Mouse (Mus musculus) intestine, postnatal 0 days (tissue): ENCODE measurements around the gene Nps. TPM values are rescaled to one million over a fixed set of nuclear protein-coding genes. Genes with fewer than 3 reads are reported as not detected.

Source experiments
- ATAC-seq: fragments of 200-750 bp; cut with Nextera tagmentation; 2 replicates; pipeline ENCODE4 v1.8.0; 2017; ENCODE audit warnings: mild to moderate bottlenecking, moderate TSS enrichment, moderate library complexity
- H3K27ac ChIP-seq: fragments of 300-500 bp; sonication (generic); 2 replicates; pipeline ENCODE4 v1.5.1; 2014; ENCODE audit warnings: mild to moderate bottlenecking, low read depth, low read length, moderate library complexity
- H3K27me3 ChIP-seq: fragments of 300-500 bp; sonication (generic); replicated peaks from 2 replicates; pipeline ENCODE4 v1.6.1; 2014; ENCODE audit warnings: low read length, mixed read lengths; ENCODE audit not compliant: control insufficient read depth, insufficient read depth
- H3K36me3 ChIP-seq: fragments of 300-500 bp; sonication (generic); 2 replicates; pipeline ENCODE4 v1.6.1; 2014; ENCODE audit warnings: mild to moderate bottlenecking, moderate library complexity; ENCODE audit not compliant: control insufficient read depth, insufficient read depth
- H3K4me1 ChIP-seq: fragments of 300-500 bp; sonication (generic); replicated peaks from 2 replicates; pipeline ENCODE4 v1.6.1; 2014; ENCODE audit warnings: antibody characterized with exemption, low read length, mixed read lengths; ENCODE audit not compliant: control insufficient read depth, insufficient read depth
- H3K4me2 ChIP-seq: fragments of 300-500 bp; sonication (generic); replicated peaks from 2 replicates; pipeline ENCODE4 v1.6.1; 2014; ENCODE audit warnings: low read depth, mild to moderate bottlenecking, moderate library complexity
- H3K4me3 ChIP-seq: fragments of 300-500 bp; sonication (generic); 2 replicates; pipeline ENCODE4 v1.5.1; 2014; ENCODE audit warnings: low read depth, low read length
- H3K9ac ChIP-seq: fragments of 300-500 bp; sonication (generic); 2 replicates; pipeline ENCODE4 v1.6.1; 2014; ENCODE audit warnings: mild to moderate bottlenecking, low read depth, low read length
- H3K9me3 ChIP-seq: fragments of 300-500 bp; sonication (generic); 2 replicates; pipeline ENCODE4 v1.6.1; 2016; ENCODE audit warnings: mixed run types; ENCODE audit not compliant: control insufficient read depth
- CTCF ChIP-seq: sonication (generic); IDR thresholded peaks from 2 replicates; pipeline ENCODE4 v1.5.1; 2016; ENCODE audit warnings: low read depth, mild to moderate bottlenecking, control low read depth, antibody characterized with exemption, moderate library complexity
- WGBS: fragments of 180-500 bp; shearing (Covaris S2); extraction: QIAGEN DNeasy Blood & Tissue Kit; methylation state at CpG from one replicate; pipeline ENCODE4 v1.1.7; 2014; 5-methylcytosine and 5-hydroxymethylcytosine counted together
- polyA plus RNA-seq: library from polyadenylated mRNA; unstranded; fragments of >200 nt; fragmentation: Nextera tagmentation; extraction: Ambion mirVana; gene quantifications from 2 replicates; pipeline ENCODE4 v1.2.1, GENCODE M21; 2015

Nps gene
- polyA plus RNA-seq, 1 experiment from 2014 or later = not detected

GRCm38 (mm10) chr7:135226021-135226420 lies 32.5 kb upstream of the Nps start:
- Histone ChIP-seq H3K27ac (no peak overlapping the region), H3K36me3 (no peaks in the 10 kb centered on the region), H3K27me3 (no peaks in the 10 kb centered on the region), H3K4me2 (no peak overlapping the region), H3K4me1 (no peaks in the 10 kb centered on the region), H3K9ac (no peak overlapping the region), H3K4me3 (no peak overlapping the region), H3K9me3 (no peaks in the 10 kb centered on the region)
- ATAC-seq = no peak
- 95% methylated on average over 5 of the region's 5 CpGs for WGBS
- no peak for TF ChIP-seq CTCF

- Histone ChIP-seq H3K9me3 (no peaks in the 10 kb centered on the region), H3K36me3 (no peaks in the 10 kb centered on the region), H3K4me1 (no peaks in the 10 kb centered on the region), H3K9ac (no peak overlapping the region), H3K27ac (no peak overlapping the region), H3K27me3 (no peaks in the 10 kb centered on the region), H3K4me3 (no peak overlapping the region), H3K4me2 (no peak overlapping the region)
- WGBS = 58% methylated on average over 3 of the region's 3 CpGs
- TF ChIP-seq CTCF = no peak
- ATAC-seq = no peak
Measured at GRCm38 (mm10) chr7:135237152-135237551, 21.4 kb upstream of the Nps start.

GRCm38 (mm10) chr7:135239441-135239840 lies 19.1 kb upstream of the Nps start:
- no peak overlapping the region for H3K4me2 ChIP-seq
- H3K36me3 ChIP-seq = no peaks in the 10 kb centered on the region
- no peaks in the 10 kb centered on the region for H3K4me1 ChIP-seq
- H3K9me3 ChIP-seq = no peaks in the 10 kb centered on the region
- WGBS = 80% methylated on average over 4 of the region's 4 CpGs
- no peak for ATAC-seq
- no peak overlapping the region for H3K9ac ChIP-seq
- TF ChIP-seq CTCF = no peak
- H3K4me3 ChIP-seq = no peak overlapping the region
- no peaks in the 10 kb centered on the region for H3K27me3 ChIP-seq
- H3K27ac ChIP-seq = no peak overlapping the region

- Histone ChIP-seq H3K36me3 (no peaks in the 10 kb centered on the region), H3K27ac (no peak overlapping the region), H3K4me1 (no peaks in the 10 kb centered on the region), H3K4me3 (no peak overlapping the region), H3K27me3 (no peaks in the 10 kb centered on the region), H3K9me3 (no peaks in the 10 kb centered on the region), H3K9ac (no peak overlapping the region), H3K4me2 (no peak overlapping the region)
- no peak for ATAC-seq
- TF ChIP-seq CTCF = no peak
- 77% methylated on average over 6 of the region's 6 CpGs for WGBS
Measured at GRCm38 (mm10) chr7:135240006-135240405, 18.5 kb upstream of the Nps start.

- no peak overlapping the region for H3K4me2 ChIP-seq
- no peak overlapping the region for H3K9ac ChIP-seq
- ATAC-seq = no peak
- TF ChIP-seq CTCF = no peak
- no peaks in the 10 kb centered on the region for H3K4me1 ChIP-seq
- no peaks in the 10 kb centered on the region for H3K9me3 ChIP-seq
- no peak overlapping the region for H3K27ac ChIP-seq
- 74% methylated on average over 2 of the region's 2 CpGs for WGBS
- H3K27me3 ChIP-seq = no peaks in the 10 kb centered on the region
- H3K4me3 ChIP-seq = no peak overlapping the region
- H3K36me3 ChIP-seq = no peaks in the 10 kb centered on the region
Measured at GRCm38 (mm10) chr7:135240636-135241035, 17.9 kb upstream of the Nps start.

- H3K9ac ChIP-seq = no peak overlapping the region
- ATAC-seq = no peak
- H3K9me3 ChIP-seq = no peaks in the 10 kb centered on the region
- H3K27ac ChIP-seq = no peak overlapping the region
- H3K4me3 ChIP-seq = no peak overlapping the region
- WGBS = 76% methylated on average over 9 of the region's 9 CpGs
- no peaks in the 10 kb centered on the region for H3K4me1 ChIP-seq
- TF ChIP-seq CTCF = no peak
- no peak overlapping the region for H3K4me2 ChIP-seq
- H3K36me3 ChIP-seq = no peaks in the 10 kb centered on the region
- no peaks in the 10 kb centered on the region for H3K27me3 ChIP-seq
Measured at GRCm38 (mm10) chr7:135244171-135244880, 14.2 kb upstream of the Nps start.
